Comparison of ENCODE assay signal across 8 mouse cellular contexts in genomic region chr10:79765228-79765745, GRCm38 (mm10). TPM values are rescaled to one million over a fixed set of nuclear protein-coding genes. Genes with fewer than 3 reads are reported as not detected.
DNase-seq lines count a peak whose midpoint lies in the region; ATAC-seq and TF ChIP-seq lines count a peak whose summit lies in the region.
"Had no signal": no experiment of that assay in that cellular context is flagged by ENCODE, and none has a peak within 500 bp of the region (broad histone marks: within the 10 kb centered on the region; RNA-seq: fewer than 3 reads in every experiment).

No protein-coding gene starts in this region.

- H3K4me3 ChIP-seq in lung, embryonic 16.5 days (ENCODE audit: low read length) = peak overlapping the region; percentile 90
- H3K4me3 ChIP-seq in lung, adult 2 months (replicated peaks; ENCODE audit: extremely low read depth, low read depth, low read length) = no peak overlapping the region
- peak overlapping the region; percentile 76 for H3K4me3 ChIP-seq in forebrain, embryonic 13.5 days
- peak overlapping the region; percentile 96 for H3K4me3 ChIP-seq in limb, embryonic 13.5 days
- peak overlapping the region; percentile 92 for H3K4me3 ChIP-seq in stomach, embryonic 14.5 days (ENCODE audit: low read depth, low read length)

- no peak for DNase-seq in lung, adult 2 months
- DNase-seq in gastrocnemius, postnatal 10 days = no peak
- no peak for DNase-seq in gastrocnemius, postnatal 4 days (ENCODE audit: low spot score in 2 of 2)

- peak overlapping the region; percentile 93 for H3K9ac ChIP-seq in lung, embryonic 16.5 days (ENCODE audit: low read length)
- H3K9ac ChIP-seq in forebrain, embryonic 13.5 days = peak overlapping the region; percentile 94
- H3K9ac ChIP-seq in limb, embryonic 13.5 days = peak overlapping the region; percentile 94
- peak overlapping the region; percentile 93; the same call in 1 of the 2 replicates for H3K9ac ChIP-seq in stomach, embryonic 14.5 days (replicated peaks; ENCODE audit: low read depth, low read length)

- peaks cover 16% of the 10 kb centered on the region for H3K4me1 ChIP-seq in lung, embryonic 16.5 days (replicated peaks; ENCODE audit: control insufficient read depth, insufficient read depth, low read length)
- H3K4me1 ChIP-seq in lung, adult 2 months (ENCODE audit: control insufficient read depth, insufficient read depth, low read length) = peaks cover 8% of the 10 kb centered on the region
- peaks cover 40% of the 10 kb centered on the region for H3K4me1 ChIP-seq in forebrain, embryonic 13.5 days
- H3K4me1 ChIP-seq in limb, embryonic 13.5 days = peaks cover 29% of the 10 kb centered on the region
- peaks cover 26% of the 10 kb centered on the region for H3K4me1 ChIP-seq in stomach, embryonic 14.5 days (ENCODE audit: control insufficient read depth, insufficient read depth, low read length)

- no peak overlapping the region for H3K27ac ChIP-seq in lung, embryonic 16.5 days (ENCODE audit: low read length)
- no peak overlapping the region for H3K27ac ChIP-seq in forebrain, embryonic 13.5 days
- H3K27ac ChIP-seq in limb, embryonic 13.5 days = no peak overlapping the region
- no peak overlapping the region; the same call in 1 of the 2 replicates for H3K27ac ChIP-seq in stomach, embryonic 14.5 days (ENCODE audit: low read length)

- 39% methylated on average over 2 of the region's 2 CpGs for WGBS in lung, embryonic 16.5 days
- WGBS in lung, adult 2 months = 52% methylated on average over 2 of the region's 2 CpGs
- WGBS in forebrain, embryonic 13.5 days = 79% methylated on average over 2 of the region's 2 CpGs
- 86% methylated on average over 2 of the region's 2 CpGs for WGBS in limb, embryonic 13.5 days
- WGBS in stomach, embryonic 14.5 days = 52% methylated on average over 2 of the region's 2 CpGs

- TF ChIP-seq POLR2A in lung, adult 2 months (IDR thresholded peaks at IDR 0.05; ENCODE audit: borderline replicate concordance, extremely low read depth, low read depth, low read length) = no peak

- H3K36me3 ChIP-seq in lung, embryonic 16.5 days (ENCODE audit: control insufficient read depth, insufficient read depth, low read length) = peaks cover 18% of the 10 kb centered on the region
- peaks cover 25% of the 10 kb centered on the region for H3K36me3 ChIP-seq in forebrain, embryonic 13.5 days (ENCODE audit: poor library complexity, severe bottlenecking)
- H3K36me3 ChIP-seq in limb, embryonic 13.5 days = peaks cover 33% of the 10 kb centered on the region
- peaks cover 22% of the 10 kb centered on the region for H3K36me3 ChIP-seq in stomach, embryonic 14.5 days (ENCODE audit: control insufficient read depth, insufficient read depth, low read length)

- TF ChIP-seq CTCF in lung, adult 2 months (IDR thresholded peaks at IDR 0.05; ENCODE audit: insufficient read depth, low read length) = no peak

- ATAC-seq in lung, embryonic 16.5 days (ENCODE audit: low read depth) = no peak
- no peak for ATAC-seq in forebrain, embryonic 13.5 days
- no peak for ATAC-seq in limb, embryonic 13.5 days (ENCODE audit: low FRiP score, low read depth)
- no peak for ATAC-seq in stomach, embryonic 14.5 days (ENCODE audit: insufficient number of reproducible peaks, insufficient read depth, low FRiP score, low read depth)

- no peaks in the 10 kb centered on the region for H3K27me3 ChIP-seq in lung, embryonic 16.5 days (ENCODE audit: control insufficient read depth, insufficient read depth, low read depth, low read length)
- H3K27me3 ChIP-seq in forebrain, embryonic 13.5 days = no peaks in the 10 kb centered on the region
- no peaks in the 10 kb centered on the region for H3K27me3 ChIP-seq in limb, embryonic 13.5 days
- no peaks in the 10 kb centered on the region for H3K27me3 ChIP-seq in stomach, embryonic 14.5 days (ENCODE audit: control insufficient read depth, insufficient read depth, low read length)

- H3K9me3 ChIP-seq in lung, embryonic 16.5 days (ENCODE audit: control insufficient read depth, low read length) = no peaks in the 10 kb centered on the region
- no peaks in the 10 kb centered on the region for H3K9me3 ChIP-seq in forebrain, embryonic 13.5 days (replicated peaks)
- H3K9me3 ChIP-seq in limb, embryonic 13.5 days = no peaks in the 10 kb centered on the region
- H3K9me3 ChIP-seq in stomach, embryonic 14.5 days (ENCODE audit: control insufficient read depth, low read depth, low read length) = no peaks in the 10 kb centered on the region

- H3K4me2 ChIP-seq in lung, embryonic 16.5 days (ENCODE audit: low read depth, low read length) = peak overlapping the region; percentile 88
- H3K4me2 ChIP-seq in forebrain, embryonic 13.5 days = peak overlapping the region; percentile 94
- H3K4me2 ChIP-seq in limb, embryonic 13.5 days (replicated peaks) = peak overlapping the region; percentile 97
- H3K4me2 ChIP-seq in stomach, embryonic 14.5 days (replicated peaks; ENCODE audit: low read depth, low read length) = peak overlapping the region; percentile 92

RNA-seq across cellular contexts. Expression of gene Rnf126, which starts 1.5 kb away (rescaled TPM):
- 47.9 and 61.4 TPM in 2 replicates for polyA plus RNA-seq in lung, embryonic 16.5 days (2015; fragmentation: Nextera tagmentation; extraction: Ambion mirVana)
- 103 and 134 TPM in 2 replicates for polyA plus RNA-seq in lung, adult 2 months (2012; rRNA removed)
- polyA plus RNA-seq in forebrain, embryonic 13.5 days (2015; fragmentation: Nextera tagmentation; extraction: Ambion mirVana) = 70.9 and 74.8 TPM in 2 replicates
- polyA plus RNA-seq in limb, embryonic 13.5 days (2015; fragmentation: Nextera tagmentation; extraction: Ambion mirVana) = 93.0 and 95.4 TPM in 2 replicates
- polyA plus RNA-seq in stomach, embryonic 14.5 days (2014; fragmentation: Nextera tagmentation; extraction: Ambion mirVana) = 72.1 and 77.3 TPM in 2 replicates
- total RNA-seq in gastrocnemius, postnatal 10 days (2021) = 10 to 100 TPM; 35.2 to 36.1 TPM
- 10 to 100 TPM; 45.0 to 52.5 TPM for total RNA-seq in gastrocnemius, postnatal 4 days (2021)

RNA-seq across cellular contexts. Expression of gene Fgf22, which starts 10.4 kb away (rescaled TPM):
- 0.11 and 0.29 TPM in 2 replicates for polyA plus RNA-seq in lung, embryonic 16.5 days (2015; fragmentation: Nextera tagmentation; extraction: Ambion mirVana)
- polyA plus RNA-seq in lung, adult 2 months (2012; rRNA removed) = 0.10 and 1.0 TPM in 2 replicates
- polyA plus RNA-seq in forebrain, embryonic 13.5 days (2015; fragmentation: Nextera tagmentation; extraction: Ambion mirVana) = 0.48 and 0.71 TPM in 2 replicates
- 0.34 and 0.47 TPM in 2 replicates for polyA plus RNA-seq in limb, embryonic 13.5 days (2015; fragmentation: Nextera tagmentation; extraction: Ambion mirVana)
- 0.29 and 0.39 TPM in 2 replicates for polyA plus RNA-seq in stomach, embryonic 14.5 days (2014; fragmentation: Nextera tagmentation; extraction: Ambion mirVana)
- total RNA-seq in gastrocnemius, postnatal 10 days (2021) = not detected
- not detected for total RNA-seq in gastrocnemius, postnatal 4 days (2021)
- total RNA-seq: adrenal gland, postnatal 4 days had no signal

RNA-seq across cellular contexts. Expression of gene Fstl3, which starts 11.8 kb away (rescaled TPM):
- polyA plus RNA-seq in lung, embryonic 16.5 days (2015; fragmentation: Nextera tagmentation; extraction: Ambion mirVana) = 21.7 and 22.7 TPM in 2 replicates
- 65.8 and 72.7 TPM in 2 replicates for polyA plus RNA-seq in lung, adult 2 months (2012; rRNA removed)
- 0.40 and 0.62 TPM in 2 replicates for polyA plus RNA-seq in forebrain, embryonic 13.5 days (2015; fragmentation: Nextera tagmentation; extraction: Ambion mirVana)
- 7.0 and 7.8 TPM in 2 replicates for polyA plus RNA-seq in limb, embryonic 13.5 days (2015; fragmentation: Nextera tagmentation; extraction: Ambion mirVana)
- 8.7 and 9.0 TPM in 2 replicates for polyA plus RNA-seq in stomach, embryonic 14.5 days (2014; fragmentation: Nextera tagmentation; extraction: Ambion mirVana)
- total RNA-seq in gastrocnemius, postnatal 10 days (2021) = 1 to 10 TPM; 1.1 to 1.6 TPM
- 1 to 10 TPM; 1.1 to 2.1 TPM for total RNA-seq in gastrocnemius, postnatal 4 days (2021)

RNA-seq across cellular contexts. Expression of gene Polrmt, which starts 18.9 kb away (rescaled TPM):
- polyA plus RNA-seq in lung, embryonic 16.5 days (2015; fragmentation: Nextera tagmentation; extraction: Ambion mirVana) = 46.2 and 47.8 TPM in 2 replicates
- polyA plus RNA-seq in lung, adult 2 months (2012; rRNA removed) = 42.0 and 46.2 TPM in 2 replicates
- 39.1 and 43.8 TPM in 2 replicates for polyA plus RNA-seq in forebrain, embryonic 13.5 days (2015; fragmentation: Nextera tagmentation; extraction: Ambion mirVana)
- 49.4 and 54.9 TPM in 2 replicates for polyA plus RNA-seq in limb, embryonic 13.5 days (2015; fragmentation: Nextera tagmentation; extraction: Ambion mirVana)
- 26.3 and 31.8 TPM in 2 replicates for polyA plus RNA-seq in stomach, embryonic 14.5 days (2014; fragmentation: Nextera tagmentation; extraction: Ambion mirVana)
- total RNA-seq in gastrocnemius, postnatal 10 days (2021) = 10 to 100 TPM; 20.8 to 24.6 TPM
- 10 to 100 TPM; 25.5 to 27.8 TPM for total RNA-seq in gastrocnemius, postnatal 4 days (2021)

RNA-seq across cellular contexts. Expression of gene Prss57, which starts 25.5 kb away (rescaled TPM):
- polyA plus RNA-seq in lung, embryonic 16.5 days (2015; fragmentation: Nextera tagmentation; extraction: Ambion mirVana) = 0.57 and 2.1 TPM in 2 replicates
- 0.20 TPM in 1 of 2 replicates, not detected in the other for polyA plus RNA-seq in lung, adult 2 months (2012; rRNA removed)
- polyA plus RNA-seq in forebrain, embryonic 13.5 days (2015; fragmentation: Nextera tagmentation; extraction: Ambion mirVana) = 0.09 and 0.13 TPM in 2 replicates
- polyA plus RNA-seq in limb, embryonic 13.5 days (2015; fragmentation: Nextera tagmentation; extraction: Ambion mirVana) = 0.11 TPM in 1 of 2 replicates, not detected in the other
- polyA plus RNA-seq in stomach, embryonic 14.5 days (2014; fragmentation: Nextera tagmentation; extraction: Ambion mirVana) = not detected in 2 replicates
- under 1 TPM in 1 of 2 experiments, not detected in 1; 0.11 TPM for total RNA-seq in gastrocnemius, postnatal 10 days (2021)
- total RNA-seq in gastrocnemius, postnatal 4 days (2021) = not detected
